Mouse (Mus musculus) thymus, postnatal 0 days (tissue): Measurements from ENCODE around the gene Gm12184. TPM values are rescaled to one million over a fixed set of nuclear protein-coding genes. Genes with fewer than 3 reads are reported as not detected.
A peak's percentile ranks its signal among the peaks of the same experiment; 100 is the strongest.
"Not testable (repeated sequence)": the region's sequence is repeated elsewhere in the genome, so short reads cannot be mapped to it uniquely, and the experiment has no call there.

Experiments
- DNase-seq: peaks from one replicate; pipeline ENCODE4 v3.0.0-alpha.2; 2015; ENCODE audit warnings: low spot score
- polyA plus RNA-seq: library from polyadenylated mRNA; unstranded; fragments of >200 nt; fragmentation: Nextera tagmentation; extraction: Ambion mirVana; gene quantifications from 2 replicates; pipeline ENCODE4 v1.2.1, GENCODE M21; 2015

Gene Gm12184
- polyA plus RNA-seq, 1 experiment from 2014 or later = 8.8 TPM

DNA sequence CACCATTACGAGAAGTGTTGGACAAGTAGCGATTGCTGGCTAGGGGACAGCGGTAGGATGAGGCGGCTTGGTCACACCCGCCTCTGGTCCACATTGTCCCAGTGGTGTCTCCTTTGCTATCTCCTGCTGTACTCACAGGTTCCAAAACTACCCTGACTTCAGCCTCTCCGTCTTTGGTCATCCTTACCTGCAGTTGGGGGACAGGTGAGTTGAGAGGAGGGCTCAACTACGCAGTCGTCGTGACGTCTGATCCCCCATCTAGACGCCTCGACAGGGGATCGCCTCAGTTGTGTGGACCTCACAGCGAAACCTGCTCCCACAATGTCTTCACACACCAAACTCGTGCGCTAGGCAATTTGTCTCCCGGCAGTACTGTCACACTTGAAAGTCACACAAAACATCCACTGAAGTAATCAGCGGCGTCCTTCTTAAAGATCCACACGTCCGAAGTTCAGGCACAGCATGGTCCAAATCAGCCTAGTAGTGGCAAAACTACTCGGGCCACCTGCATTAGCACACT lies 2.1 kb downstream of the Gm12184 start:
- no peak for DNase-seq

DNA sequence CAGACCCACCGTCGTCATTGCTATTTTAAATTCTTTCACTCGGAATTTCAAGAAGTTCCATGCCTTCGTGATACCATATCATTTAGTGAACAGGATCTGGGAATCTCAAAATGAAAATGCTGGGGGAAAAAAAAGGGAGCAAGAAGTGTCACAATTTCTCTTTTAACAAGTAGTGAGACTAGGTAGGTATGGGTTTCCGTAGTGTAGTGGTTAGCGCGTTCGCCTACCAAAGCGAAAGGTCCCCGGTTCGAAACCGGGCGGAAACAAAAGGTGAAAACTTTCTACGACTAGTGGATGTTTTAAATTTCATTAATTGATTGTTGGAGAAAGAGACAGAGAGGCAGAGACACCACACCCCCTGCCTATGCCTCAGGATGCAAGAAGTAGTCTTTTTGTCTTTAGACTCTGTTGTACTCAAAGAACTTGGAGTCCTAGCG lies 2.9 kb downstream of the Gm12184 start:
- peak; percentile 90 for DNase-seq

DNA sequence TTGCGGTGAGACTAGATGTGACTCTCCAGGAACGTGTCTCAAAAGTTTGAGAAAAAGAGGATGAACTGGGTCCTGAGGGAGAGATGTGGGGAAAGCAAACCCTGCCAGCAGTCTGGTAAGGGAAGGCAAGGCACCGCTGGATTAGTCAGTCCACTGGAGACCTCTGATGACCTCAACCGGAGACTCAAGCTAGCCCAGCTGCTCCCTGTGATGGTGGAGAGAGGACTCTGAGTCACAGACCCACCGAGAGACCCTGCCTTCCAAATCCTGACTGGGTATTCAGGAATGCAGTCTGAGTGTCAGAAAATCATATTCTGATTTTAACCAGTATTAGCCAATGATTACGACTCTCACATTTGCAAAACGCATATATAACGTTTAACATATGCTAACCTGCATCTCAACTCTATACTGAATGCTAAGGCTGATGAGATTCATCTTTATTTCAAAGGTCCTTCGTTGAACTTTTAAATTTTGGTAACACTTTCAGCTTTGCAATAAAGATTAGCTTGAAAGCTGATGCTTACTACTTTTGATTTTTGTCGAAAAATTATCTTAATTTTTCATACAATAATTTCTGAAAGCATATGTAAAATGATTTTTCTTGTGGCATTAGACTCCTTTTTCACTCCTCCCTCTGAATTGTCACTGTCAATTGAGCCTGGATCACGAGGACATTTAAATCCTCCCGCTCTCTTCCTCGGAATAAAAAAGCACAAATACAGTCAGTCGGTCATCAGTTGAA lies 3.5 kb downstream of the Gm12184 start:
- no peak for DNase-seq

DNA sequence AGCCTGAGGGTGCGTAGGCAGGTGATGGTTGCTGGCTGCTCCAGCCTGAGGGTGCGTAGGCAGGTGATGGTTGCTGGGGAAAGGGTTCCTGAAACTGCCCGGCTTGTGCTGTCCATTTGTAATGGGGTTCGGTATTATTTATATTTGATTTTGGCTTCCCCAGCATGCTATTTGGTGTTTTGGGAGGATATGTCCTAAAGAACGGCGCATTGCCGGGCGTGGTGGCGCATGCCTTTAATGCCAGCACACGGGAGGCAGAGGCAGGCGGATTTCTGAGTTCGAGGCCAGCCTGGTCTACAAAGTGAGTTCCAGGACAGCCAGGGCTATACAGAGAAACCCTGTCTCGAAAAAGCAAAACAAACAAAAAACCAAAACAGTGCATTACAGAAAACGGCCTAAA lies 5.2 kb downstream of the Gm12184 start:
- DNase-seq = not testable (repeated sequence)

DNA sequence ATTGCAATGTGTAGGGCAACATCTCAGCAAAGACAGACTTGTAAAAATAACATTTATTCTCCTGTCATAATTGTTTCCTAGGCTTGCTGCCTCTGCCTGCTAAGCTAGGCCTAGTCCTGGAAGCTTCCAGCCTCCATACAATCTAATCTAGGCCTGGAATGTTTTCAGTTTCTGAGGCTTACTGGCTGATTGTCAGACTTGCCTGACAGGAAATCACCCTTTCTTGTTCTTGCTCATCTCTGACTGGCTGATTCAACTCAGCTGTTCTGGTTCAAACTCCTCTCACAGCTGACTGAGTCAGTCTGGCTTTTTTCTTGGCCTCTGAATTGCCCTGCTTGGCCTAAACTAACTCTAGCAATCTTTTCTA lies 6.2 kb downstream of the Gm12184 start:
- DNase-seq = peak; percentile 34

DNA sequence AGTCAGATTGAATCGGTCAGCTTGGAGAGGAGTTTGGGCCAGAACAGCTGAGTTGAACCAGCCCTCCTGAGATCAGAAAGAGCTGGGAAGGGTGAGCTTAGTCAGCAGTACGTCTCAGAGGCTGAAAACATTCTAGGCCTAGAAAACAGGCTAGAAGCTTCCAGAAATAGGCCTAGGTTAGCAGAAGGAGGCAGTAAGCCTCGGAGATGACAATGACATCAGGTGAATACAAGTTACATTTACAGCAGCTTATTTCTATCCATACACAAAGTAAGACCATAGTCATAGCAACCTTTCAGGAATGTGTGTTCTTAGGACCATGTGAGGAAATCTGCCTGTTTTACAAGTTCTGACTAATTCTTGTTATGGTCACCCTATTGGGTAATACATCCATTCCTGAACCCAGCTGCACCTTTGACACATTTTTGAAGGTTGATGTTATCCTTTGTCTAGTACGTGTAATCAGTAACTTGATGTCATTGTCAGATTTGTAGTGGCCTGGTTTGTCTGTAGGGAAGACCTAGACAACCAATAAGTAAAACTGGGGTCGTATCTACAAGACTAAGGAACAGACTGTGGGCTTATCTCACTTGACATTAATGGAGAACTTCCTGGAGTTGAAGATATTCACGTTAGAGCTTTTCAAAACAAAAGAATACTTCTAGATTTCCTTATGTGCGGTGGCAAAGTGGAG lies 6.7 kb downstream of the Gm12184 start:
- no peak for DNase-seq

DNA sequence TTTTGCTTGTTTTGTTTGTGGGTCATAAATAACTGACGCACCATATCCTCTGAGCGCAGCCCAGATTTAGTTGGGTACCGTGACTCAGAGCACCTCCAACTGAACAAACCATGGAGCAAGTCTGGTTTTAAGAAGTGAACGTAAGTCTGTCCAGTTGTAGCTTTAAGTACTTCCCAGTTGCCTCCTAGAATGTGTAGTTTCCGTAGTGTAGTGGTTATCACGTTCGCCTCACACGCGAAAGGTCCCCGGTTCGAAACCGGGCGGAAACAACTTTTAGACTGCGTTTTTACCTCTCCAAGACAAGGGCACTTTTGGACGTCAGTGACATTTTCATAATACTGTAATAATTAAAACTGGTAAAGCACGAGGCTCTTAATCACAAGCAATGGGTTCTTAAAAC lies 8.1 kb downstream of the Gm12184 start:
- DNase-seq = peak; percentile 97

DNA sequence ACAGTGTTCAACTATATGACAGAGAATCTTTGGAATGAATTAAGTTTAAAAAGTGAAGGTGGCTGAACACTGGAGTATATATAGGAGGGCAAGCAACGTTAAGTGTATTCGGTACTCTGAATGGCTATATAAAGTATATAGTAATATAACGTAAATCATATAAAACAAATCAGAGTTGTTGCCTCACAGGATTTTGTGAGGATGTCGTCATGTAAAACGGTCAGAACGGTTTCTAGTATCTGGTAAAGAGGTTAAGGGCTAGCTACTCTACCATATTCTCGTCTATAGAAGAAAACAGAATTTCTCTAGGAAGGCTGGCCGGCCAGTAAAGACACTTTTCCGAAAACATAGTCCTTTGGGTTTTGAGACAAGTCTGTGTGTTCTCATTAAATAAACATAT lies 8.7 kb downstream of the Gm12184 start:
- DNase-seq = no peak

DNA sequence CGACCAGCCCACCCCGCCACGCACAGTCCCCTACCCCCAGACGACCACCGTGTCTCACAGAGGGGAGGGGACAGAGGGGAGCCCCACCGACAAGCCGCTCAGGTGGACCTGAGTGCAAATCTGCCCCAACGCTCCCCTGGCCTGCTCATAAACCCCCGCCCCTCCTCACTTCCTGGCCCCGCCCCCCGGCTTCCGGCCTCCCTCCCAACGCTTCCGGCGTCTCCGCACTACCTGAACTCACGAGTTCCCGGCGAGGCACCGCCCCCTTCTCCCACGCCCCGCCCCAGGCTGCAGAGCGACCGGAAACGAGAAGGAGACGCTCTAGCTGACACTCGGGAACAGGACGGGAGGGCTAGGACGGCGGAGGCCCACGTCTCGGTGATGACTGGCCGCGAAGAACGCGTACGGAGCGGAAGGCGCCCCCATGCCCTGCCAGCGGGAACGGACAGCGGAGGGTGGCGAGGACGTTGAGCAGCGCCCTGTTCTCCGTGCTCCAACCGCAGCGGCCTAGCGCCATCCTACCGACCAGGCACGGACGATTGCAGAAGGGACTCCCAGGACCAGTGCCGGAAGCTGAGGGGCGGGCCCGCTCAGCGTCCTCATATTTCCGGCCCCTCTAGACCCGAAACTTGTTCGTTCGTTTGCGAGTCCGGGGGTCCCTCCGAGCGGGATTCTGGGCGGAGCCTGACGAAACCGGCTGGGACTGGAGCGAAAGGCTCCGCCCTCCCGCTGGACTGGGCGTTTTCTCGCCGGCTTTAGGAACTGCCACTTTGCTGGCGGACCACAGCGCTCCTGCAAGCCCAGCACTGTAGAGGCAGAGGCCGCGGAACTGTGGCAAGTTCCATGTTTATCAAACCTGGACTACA lies 9.4 kb downstream of the Gm12184 start, which contains the start of gene Trim41:
TSS of gene Trim41 (minus strand) at position 554 of the 866 bp plus-strand sequence.
- DNase-seq = peak; percentile 99

DNA sequence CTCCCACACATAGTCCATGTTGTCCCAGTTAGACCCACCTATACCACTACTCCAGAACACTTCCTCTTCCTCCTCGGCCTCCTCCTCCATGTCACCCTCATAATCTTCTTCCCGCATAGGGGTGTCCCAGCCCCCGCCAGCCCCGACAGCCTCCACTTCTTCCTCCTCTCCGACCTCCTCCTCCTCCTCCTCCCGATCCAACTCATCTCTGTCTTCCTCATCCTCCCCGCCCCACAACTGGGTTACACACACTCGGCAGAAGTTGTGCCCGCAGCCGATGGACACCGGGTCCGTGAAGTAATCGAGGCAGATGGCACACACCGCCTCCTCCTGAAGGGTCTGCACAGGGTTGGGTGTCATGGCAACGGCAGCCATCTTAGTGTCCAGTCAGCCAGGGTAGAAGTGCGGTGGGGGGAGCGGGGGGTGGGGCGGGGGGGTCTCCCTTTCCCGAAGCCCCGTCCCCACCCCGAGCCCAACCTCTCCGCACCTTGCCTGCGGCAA lies 10.1 kb downstream of the Gm12184 start:
- DNase-seq = peak; percentile 43

DNA sequence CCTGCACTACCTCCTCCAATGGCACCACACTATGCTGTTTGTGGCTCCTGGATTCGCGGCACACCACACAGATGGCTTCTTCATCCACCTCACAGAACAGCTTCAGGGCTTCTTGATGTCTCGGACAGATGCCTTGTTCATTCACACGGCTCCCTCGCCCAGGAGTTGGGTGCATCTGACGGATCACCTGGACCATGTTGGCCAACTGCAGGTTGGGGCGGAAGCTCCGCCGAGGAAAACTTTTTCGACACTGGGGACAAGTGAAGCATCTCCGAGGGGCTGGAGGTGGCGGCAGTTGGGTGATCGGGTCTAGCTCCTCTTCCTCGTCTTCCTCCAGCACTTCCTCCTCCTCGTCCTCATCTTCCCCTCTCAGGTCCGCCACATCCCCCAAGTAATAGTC lies 10.6 kb downstream of the Gm12184 start:
- no peak for DNase-seq

DNA sequence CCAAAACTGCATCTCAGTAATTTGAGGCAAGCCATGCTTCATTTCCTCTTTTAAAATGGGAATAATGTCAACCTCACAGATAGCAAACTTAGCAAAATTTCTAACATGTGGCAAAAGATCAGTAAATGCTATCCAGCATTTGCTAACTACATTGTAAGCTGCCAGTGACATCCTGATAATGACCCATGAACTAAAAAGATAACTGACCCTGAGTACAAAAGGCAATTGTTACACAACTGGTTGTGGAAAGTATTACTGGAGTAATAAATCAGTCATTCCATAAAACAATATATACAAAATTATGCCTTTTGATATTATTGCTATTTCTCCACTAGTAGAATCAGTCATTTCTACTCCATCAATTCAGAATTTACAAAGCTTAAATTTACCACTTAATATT lies 12.7 kb downstream of the Gm12184 start:
- DNase-seq = no peak

DNA sequence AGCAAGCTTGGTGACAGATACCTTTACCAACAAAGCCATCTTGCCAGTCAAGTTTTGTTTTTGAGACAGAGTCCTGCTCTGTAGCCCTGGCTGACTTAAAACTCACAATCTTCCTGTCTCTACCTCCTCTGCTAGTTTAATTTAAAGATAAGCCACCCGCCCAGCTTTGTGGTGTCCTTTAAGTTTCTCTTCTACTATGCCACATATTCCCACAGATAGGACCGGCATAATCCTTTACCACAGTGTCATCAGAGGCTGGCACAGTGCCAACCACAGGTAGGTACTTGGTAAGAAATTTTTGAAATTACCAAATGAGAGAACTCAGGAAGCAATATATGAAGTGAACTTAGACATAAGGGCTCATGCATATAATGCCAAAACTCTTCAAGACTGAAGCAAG lies 16.3 kb downstream of the Gm12184 start:
- DNase-seq = no peak

DNA sequence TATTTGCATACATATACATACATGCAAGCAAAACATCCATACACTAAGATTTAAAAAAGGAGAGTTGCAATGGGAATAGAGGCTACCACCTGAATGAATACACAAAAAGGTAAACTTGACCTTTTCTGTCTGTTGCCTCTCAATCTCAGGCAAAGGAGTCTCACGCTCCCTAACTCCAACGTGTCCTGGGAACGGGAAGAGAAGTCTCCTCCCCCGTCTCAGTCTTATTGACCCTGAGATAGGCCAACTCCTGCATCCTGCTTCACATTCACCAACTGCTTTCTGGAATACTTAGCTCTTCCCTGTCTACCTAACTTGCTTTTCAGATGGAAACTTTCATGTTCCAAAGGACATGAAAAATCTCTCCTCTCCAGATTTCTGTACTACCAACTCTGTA lies 17.0 kb downstream of the Gm12184 start:
- DNase-seq = no peak

DNA sequence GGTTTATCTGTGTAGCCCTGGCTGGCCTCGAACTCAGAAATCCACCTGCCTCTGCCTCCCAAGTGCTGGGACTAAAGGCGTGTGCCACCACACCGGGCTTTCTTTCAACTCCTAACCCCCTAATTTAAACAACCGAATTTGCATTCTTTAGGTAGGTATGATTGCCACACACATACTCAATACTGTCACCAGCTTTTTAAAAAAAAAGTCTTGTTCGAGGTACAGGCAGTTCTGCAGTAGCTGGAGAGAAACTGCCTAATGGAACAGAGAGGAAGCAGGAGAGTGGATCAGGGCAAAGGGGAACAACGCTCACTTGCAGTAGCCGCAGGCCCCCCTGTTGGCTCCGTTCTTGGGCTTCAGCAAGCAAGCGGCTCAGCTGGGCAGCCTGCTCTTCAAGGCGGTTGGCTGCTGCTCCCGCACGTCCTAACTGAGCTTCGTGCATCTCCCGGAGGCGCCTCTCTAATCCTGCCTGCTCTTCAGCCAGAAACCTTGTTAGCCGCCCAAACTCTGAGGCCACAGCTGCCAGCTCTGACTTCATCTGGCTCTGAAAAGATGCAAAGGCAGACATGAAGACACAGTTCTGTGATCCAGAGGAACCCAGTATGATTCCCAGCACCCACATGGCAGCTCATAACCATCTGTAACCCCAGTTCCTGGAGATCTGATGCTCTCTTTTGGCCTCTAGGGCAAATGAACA lies 17.6 kb downstream of the Gm12184 start:
- DNase-seq = no peak

DNA sequence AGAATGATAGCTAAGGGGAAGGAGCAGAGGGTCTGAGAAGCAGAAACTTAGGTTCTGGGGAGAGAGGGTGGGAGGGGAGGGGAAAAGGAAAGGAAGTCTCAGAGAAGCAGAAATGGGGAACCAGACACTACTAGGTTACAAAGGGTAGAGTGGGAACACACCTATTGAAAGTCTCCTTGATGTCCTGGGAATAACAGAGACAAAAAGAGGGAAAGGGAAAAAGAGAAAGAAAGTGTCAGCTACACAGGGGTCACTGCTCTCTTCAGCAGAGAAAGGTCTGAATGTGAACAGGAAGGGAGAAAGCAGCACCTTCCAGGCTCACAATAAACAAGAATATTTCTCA lies 18.2 kb downstream of the Gm12184 start:
- no peak for DNase-seq

DNA sequence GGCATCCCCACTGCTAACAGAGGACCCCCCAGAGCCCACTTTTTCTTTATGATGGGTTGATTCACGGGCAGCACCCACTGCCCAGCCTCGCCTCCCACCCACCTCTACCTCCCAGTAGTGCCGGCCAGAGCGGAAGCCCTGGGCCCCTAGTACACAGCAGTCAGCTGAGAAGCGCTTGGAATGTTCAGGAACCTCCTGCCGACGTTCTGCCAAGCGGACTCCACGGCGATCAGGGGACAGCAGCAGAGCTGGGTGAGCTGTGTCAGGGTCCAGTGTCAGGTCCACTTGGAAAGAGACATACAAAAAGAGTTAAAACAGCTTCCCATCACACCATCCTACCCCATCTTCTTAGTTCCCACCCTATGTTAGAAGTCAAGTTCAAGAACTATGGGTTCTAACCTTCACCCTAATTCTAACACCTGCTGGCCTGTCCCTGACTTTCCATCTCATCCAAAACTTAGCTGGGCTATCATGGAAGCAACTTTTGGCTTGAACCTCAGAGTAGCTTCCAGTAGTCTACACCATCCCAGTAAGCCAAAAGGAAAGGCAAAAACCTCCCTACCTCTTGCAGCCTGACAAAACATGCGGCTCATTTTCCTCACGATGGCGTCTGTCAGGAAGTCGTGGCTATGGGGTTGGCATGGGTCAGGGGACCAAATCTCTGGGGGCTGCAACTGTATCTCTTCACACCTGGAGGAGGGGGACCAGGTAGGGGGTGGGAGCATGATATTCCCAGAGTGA lies 18.7 kb downstream of the Gm12184 start:
- no peak for DNase-seq

DNA sequence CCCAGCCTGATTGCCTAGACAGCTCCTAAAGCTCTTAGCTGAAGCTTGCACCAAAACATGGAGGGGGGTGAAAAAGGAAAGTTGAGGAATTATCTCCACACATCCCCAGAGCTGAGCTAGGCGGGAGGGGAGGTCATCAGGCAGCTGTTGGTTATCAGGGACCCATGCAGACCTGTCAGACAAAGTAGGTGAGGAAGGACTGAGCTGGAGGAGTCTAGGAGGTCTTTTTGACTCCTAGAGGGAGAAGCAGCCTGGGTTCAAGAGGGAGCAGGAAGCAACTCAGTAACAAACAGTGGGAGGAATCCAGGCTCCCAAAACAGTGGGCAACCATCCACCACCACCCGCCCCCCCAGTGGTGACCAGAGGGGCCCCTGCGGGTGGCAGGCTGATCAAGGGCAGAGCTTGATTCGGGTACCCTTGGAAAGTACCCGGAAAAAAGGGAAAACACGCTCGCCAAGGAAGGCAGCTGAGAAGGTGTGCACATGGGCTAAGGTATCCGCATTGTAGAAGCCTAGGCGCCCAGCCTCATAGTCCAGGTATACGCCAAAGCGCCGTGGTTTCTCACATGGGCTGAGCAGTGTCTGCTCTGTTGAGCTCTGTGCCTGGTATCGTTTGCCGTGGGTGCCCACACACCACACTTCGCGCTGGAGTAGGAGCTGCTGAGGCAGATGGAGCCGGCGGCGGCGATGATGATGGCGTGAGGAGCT lies 19.4 kb downstream of the Gm12184 start:
- DNase-seq = no peak

DNA sequence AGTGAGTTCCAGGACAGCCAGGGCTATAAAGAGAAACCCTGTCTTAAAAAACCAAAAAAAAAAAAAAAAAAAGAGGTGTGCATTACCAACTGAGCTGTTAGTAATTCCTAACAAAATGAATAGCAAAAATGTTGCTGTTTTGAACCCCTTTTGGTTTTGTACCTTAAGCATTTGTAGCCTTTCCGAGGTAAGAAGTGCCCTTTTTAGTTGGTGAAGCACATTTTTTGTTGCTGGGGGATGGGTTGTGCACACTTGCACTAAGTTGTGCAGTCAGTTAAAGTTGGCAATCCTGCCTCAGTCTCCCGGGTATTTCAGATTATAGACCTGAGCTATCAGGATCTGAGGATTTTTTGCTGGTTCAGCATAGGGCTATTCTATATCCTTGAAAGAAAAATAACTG lies 21.5 kb downstream of the Gm12184 start:
- DNase-seq = no peak

DNA sequence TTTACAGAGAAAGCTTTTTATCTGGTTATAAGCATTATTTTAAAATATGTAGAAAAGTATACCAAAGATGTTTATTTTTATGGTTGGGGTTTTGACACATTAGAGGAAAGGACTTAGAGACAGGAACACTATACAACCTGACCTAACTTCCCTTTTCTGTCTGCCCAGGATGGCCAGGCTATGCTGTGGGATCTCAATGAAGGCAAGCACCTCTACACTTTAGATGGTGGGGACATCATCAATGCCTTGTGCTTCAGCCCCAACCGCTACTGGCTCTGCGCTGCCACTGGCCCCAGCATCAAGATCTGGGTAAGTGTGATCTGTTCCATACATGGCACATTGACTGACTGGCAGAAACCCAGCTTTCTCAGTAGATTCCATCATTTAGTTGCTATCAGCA lies 22.5 kb downstream of the Gm12184 start:
- no peak for DNase-seq
